Mouse (Mus musculus): ENCODE results near the gene Stab2. TPM values are rescaled to one million over a fixed set of nuclear protein-coding genes. Genes with fewer than 3 reads are reported as not detected.

Gene Stab2
- polyA plus RNA-seq, 1 experiment from 2014 or later, result 0.95 TPM

DNA sequence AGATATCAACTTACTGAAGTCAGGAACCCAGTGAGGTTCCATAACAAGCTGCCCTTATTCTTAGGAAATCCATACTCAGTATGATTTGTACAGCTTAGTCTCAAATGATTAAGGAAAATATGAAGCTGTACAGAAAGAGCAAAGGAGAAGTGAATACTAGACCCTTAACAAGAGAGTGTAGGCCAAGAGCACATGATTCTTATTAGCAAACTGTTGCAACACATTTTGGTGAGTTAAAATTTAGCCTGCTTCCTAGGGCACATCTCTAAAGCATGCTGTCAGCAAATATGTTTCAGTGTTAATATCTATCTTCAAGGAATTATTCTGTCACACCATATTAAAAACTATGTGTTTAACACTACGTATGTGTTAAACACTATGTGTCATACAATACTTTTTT, 121.4 kb downstream of the Stab2 start:
- ATAC-seq, result no peak
- Histone ChIP-seq H3K27ac (ENCODE audit: low read length) (no peak overlapping the region), H3K4me3 (ENCODE audit: low read length) (no peak overlapping the region), H3K27me3 (replicated peaks; ENCODE audit: control insufficient read depth, insufficient read depth, low read length) (no peaks in the 10 kb centered on the region), H3K36me3 (ENCODE audit: control insufficient read depth, insufficient read depth, low read length) (no peaks in the 10 kb centered on the region), H3K9me3 (ENCODE audit: control insufficient read depth, low read length) (no peaks in the 10 kb centered on the region), H3K9ac (ENCODE audit: low read depth, low read length) (no peak overlapping the region), H3K4me2 (ENCODE audit: low read depth, low read length) (no peak overlapping the region), H3K4me1 (ENCODE audit: control insufficient read depth, insufficient read depth, low read length) (no peaks in the 10 kb centered on the region)
- 91% methylated on average over 1 of the region's 1 CpGs for WGBS

DNA sequence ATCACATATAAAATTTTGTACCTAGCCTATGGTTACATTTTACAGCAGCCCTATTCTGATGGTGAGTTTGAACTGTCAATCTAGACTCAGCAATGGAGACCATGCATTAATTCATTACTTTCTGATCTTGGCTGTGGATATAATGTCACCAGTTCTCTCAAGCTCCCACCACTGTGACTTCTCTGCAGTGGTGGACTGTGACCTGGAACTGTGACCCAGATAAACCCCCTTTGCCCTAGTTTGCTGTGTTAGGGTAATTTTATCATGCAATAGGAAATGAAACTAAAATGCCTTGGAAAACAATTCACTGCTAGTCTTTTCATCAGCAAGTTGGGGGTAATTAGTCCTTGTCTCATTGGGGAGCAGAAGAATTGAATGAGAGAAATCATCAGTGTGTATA, 126.4 kb downstream of the Stab2 start:
- no peaks in the 10 kb centered on the region for H3K4me1 ChIP-seq (ENCODE audit: control insufficient read depth, insufficient read depth, low read length)
- no peaks in the 10 kb centered on the region for H3K36me3 ChIP-seq (ENCODE audit: control insufficient read depth, insufficient read depth, low read length)
- H3K4me2 ChIP-seq (ENCODE audit: low read depth, low read length), result no peak overlapping the region
- H3K4me3 ChIP-seq (ENCODE audit: low read length), result no peak overlapping the region
- H3K27ac ChIP-seq (ENCODE audit: low read length), result no peak overlapping the region
- no peaks in the 10 kb centered on the region for H3K27me3 ChIP-seq (replicated peaks; ENCODE audit: control insufficient read depth, insufficient read depth, low read length)
- no peaks in the 10 kb centered on the region for H3K9me3 ChIP-seq (ENCODE audit: control insufficient read depth, low read length)
- ATAC-seq, result no peak
- H3K9ac ChIP-seq (ENCODE audit: low read depth, low read length), result no peak overlapping the region

GRCm38 (mm10) chr10:86880071-86880806, 127.6 kb downstream of the Stab2 start:
- Histone ChIP-seq H3K4me3 (ENCODE audit: low read length) (no peak overlapping the region), H3K27me3 (replicated peaks; ENCODE audit: control insufficient read depth, insufficient read depth, low read length) (no peaks in the 10 kb centered on the region), H3K4me1 (ENCODE audit: control insufficient read depth, insufficient read depth, low read length) (no peaks in the 10 kb centered on the region), H3K27ac (ENCODE audit: low read length) (no peak overlapping the region), H3K9me3 (ENCODE audit: control insufficient read depth, low read length) (no peaks in the 10 kb centered on the region), H3K4me2 (ENCODE audit: low read depth, low read length) (no peak overlapping the region), H3K36me3 (ENCODE audit: control insufficient read depth, insufficient read depth, low read length) (no peaks in the 10 kb centered on the region), H3K9ac (ENCODE audit: low read depth, low read length) (no peak overlapping the region)
- WGBS, result 59% methylated on average over 4 of the region's 5 CpGs
- ATAC-seq, result no peak

DNA sequence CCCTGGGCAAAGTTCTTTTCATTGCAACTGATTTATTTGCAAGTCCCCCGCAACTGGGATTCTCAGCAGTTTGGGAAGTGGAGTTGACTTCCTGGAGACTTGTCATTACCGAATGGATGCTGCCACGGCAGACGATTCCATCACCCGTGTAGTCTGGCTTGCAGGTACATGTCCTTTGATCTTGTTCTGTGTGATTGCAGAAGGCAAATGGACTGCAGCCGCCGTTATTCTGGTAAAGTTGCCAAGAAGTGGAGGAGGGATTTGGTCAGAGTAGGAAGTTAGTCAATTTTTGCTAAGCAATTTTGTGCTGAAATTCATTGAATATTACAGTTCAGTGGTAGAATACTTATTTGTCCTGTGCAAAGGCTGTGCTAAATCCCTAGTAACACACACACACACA, 129.1 kb downstream of the Stab2 start:
- WGBS, result 73% methylated on average over 7 of the region's 7 CpGs
- Histone ChIP-seq H3K27ac (ENCODE audit: low read length) (no peak overlapping the region), H3K9me3 (ENCODE audit: control insufficient read depth, low read length) (no peaks in the 10 kb centered on the region), H3K4me2 (ENCODE audit: low read depth, low read length) (no peak overlapping the region), H3K9ac (ENCODE audit: low read depth, low read length) (no peak overlapping the region), H3K4me1 (ENCODE audit: control insufficient read depth, insufficient read depth, low read length) (no peaks in the 10 kb centered on the region), H3K4me3 (ENCODE audit: low read length) (no peak overlapping the region), H3K27me3 (replicated peaks; ENCODE audit: control insufficient read depth, insufficient read depth, low read length) (no peaks in the 10 kb centered on the region), H3K36me3 (ENCODE audit: control insufficient read depth, insufficient read depth, low read length) (no peaks in the 10 kb centered on the region)
- no peak for ATAC-seq

- no peaks in the 10 kb centered on the region for H3K36me3 ChIP-seq (ENCODE audit: control insufficient read depth, insufficient read depth, low read length)
- H3K9me3 ChIP-seq (ENCODE audit: control insufficient read depth, low read length), result no peaks in the 10 kb centered on the region
- no peak overlapping the region for H3K4me3 ChIP-seq (ENCODE audit: low read length)
- no peak overlapping the region for H3K4me2 ChIP-seq (ENCODE audit: low read depth, low read length)
- WGBS, result 61% methylated on average over 5 of the region's 5 CpGs
- peaks cover 2% of the 10 kb centered on the region; the same call in 1 of the 2 replicates for H3K4me1 ChIP-seq (ENCODE audit: control insufficient read depth, insufficient read depth, low read length)
- H3K27ac ChIP-seq (ENCODE audit: low read length), result no peak overlapping the region
- H3K27me3 ChIP-seq (replicated peaks; ENCODE audit: control insufficient read depth, insufficient read depth, low read length), result no peaks in the 10 kb centered on the region
- H3K9ac ChIP-seq (ENCODE audit: low read depth, low read length), result no peak overlapping the region
- ATAC-seq, result peak; percentile 26; the same call in 1 of the 2 replicates
Observed at GRCm38 (mm10) chr10:86872591-86872990, 135.2 kb downstream of the Stab2 start.

DNA sequence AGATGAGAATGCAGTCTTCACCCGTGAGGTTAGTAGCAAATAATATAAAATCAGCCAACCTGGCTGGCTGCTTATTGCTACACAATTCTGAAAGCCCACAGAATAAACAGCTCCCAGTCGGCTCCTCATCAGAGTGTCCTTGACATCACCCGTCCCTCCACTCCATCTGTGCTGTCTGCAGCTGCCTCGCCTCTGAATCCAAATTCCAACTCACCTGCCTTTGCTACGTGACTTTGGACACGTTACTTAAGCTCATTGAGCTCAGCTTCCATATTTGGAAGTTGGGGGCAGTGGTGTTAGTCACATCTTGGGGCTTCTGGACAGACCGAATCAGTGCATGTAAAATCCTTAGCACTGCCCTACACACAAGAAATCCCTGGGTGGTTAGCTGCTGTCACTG, 135.7 kb downstream of the Stab2 start:
- Histone ChIP-seq H3K4me1 (ENCODE audit: control insufficient read depth, insufficient read depth, low read length) (peaks cover 2% of the 10 kb centered on the region; the same call in 1 of the 2 replicates), H3K9ac (ENCODE audit: low read depth, low read length) (no peak overlapping the region), H3K36me3 (ENCODE audit: control insufficient read depth, insufficient read depth, low read length) (no peaks in the 10 kb centered on the region), H3K4me3 (ENCODE audit: low read length) (no peak overlapping the region), H3K9me3 (ENCODE audit: control insufficient read depth, low read length) (no peaks in the 10 kb centered on the region), H3K27ac (ENCODE audit: low read length) (no peak overlapping the region), H3K27me3 (replicated peaks; ENCODE audit: control insufficient read depth, insufficient read depth, low read length) (no peaks in the 10 kb centered on the region), H3K4me2 (ENCODE audit: low read depth, low read length) (no peak overlapping the region)
- WGBS, result 59% methylated on average over 7 of the region's 7 CpGs
- peak; percentile 40; the same call in 1 of the 2 replicates for ATAC-seq

DNA sequence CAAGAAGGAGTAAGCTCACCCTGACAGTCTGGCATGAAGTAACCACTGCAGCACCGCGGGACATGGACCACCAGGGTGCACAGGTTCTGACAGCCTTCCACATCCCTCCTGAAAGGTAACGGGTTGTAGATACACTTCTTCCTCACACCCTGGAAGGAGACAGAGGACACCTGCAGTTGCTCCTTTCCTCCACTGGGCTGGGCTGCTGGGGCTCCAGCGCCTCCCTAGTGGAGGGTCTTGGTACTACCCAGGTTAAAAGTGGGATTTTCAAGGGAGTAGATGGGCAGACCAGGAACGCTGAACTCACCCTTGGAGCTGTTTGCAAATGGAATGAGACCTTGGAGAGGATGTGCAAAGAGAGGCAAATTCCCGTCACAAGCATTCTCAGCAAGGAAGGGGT, 144.4 kb downstream of the Stab2 start:
- WGBS, result 86% methylated on average over 6 of the region's 6 CpGs
- Histone ChIP-seq H3K9ac (ENCODE audit: low read depth, low read length) (no peak overlapping the region), H3K9me3 (ENCODE audit: control insufficient read depth, low read length) (no peaks in the 10 kb centered on the region), H3K27me3 (replicated peaks; ENCODE audit: control insufficient read depth, insufficient read depth, low read length) (no peaks in the 10 kb centered on the region), H3K4me3 (ENCODE audit: low read length) (no peak overlapping the region), H3K4me1 (ENCODE audit: control insufficient read depth, insufficient read depth, low read length) (no peaks in the 10 kb centered on the region), H3K4me2 (ENCODE audit: low read depth, low read length) (no peak overlapping the region), H3K36me3 (ENCODE audit: control insufficient read depth, insufficient read depth, low read length) (no peaks in the 10 kb centered on the region), H3K27ac (ENCODE audit: low read length) (no peak overlapping the region)
- no peak for ATAC-seq

DNA sequence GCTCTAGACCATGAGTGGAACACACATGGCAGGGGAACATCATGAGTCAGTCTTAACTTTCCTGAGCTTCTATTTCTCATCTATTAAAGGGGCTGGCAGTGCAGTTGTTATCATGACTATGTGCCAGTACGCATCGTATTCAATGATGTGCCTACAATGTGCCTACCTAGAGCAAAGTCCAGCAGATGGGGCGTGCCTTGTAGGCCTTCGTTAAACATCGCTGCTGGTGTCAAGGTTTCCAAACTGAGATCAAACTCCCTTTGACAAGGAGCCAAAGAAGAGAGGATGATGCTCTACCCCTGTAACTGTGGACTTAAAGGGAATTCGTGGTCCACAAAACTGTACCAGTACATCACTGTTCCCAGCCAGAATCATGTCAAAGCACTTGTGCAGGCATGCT, 145.3 kb downstream of the Stab2 start:
- WGBS, result 76% methylated on average over 6 of the region's 6 CpGs

GRCm38 (mm10) chr10:86860396-86860795, 147.4 kb downstream of the Stab2 start:
- H3K4me2 ChIP-seq (ENCODE audit: low read depth, low read length), result no peak overlapping the region
- H3K9ac ChIP-seq (ENCODE audit: low read depth, low read length), result no peak overlapping the region
- no peaks in the 10 kb centered on the region for H3K9me3 ChIP-seq (ENCODE audit: control insufficient read depth, low read length)
- no peak overlapping the region for H3K4me3 ChIP-seq (ENCODE audit: low read length)
- H3K36me3 ChIP-seq (ENCODE audit: control insufficient read depth, insufficient read depth, low read length), result no peaks in the 10 kb centered on the region
- H3K27ac ChIP-seq (ENCODE audit: low read length), result no peak overlapping the region
- no peaks in the 10 kb centered on the region for H3K4me1 ChIP-seq (ENCODE audit: control insufficient read depth, insufficient read depth, low read length)
- 75% methylated on average over 4 of the region's 4 CpGs for WGBS
- no peak for ATAC-seq
- no peaks in the 10 kb centered on the region for H3K27me3 ChIP-seq (replicated peaks; ENCODE audit: control insufficient read depth, insufficient read depth, low read length)

More for the DNA sequence above, 145.3 kb downstream of the Stab2 start:
- no peak overlapping the region for H3K4me3 ChIP-seq (ENCODE audit: low read length)
- no peaks in the 10 kb centered on the region for H3K4me1 ChIP-seq (ENCODE audit: control insufficient read depth, insufficient read depth, low read length)
- H3K27ac ChIP-seq (ENCODE audit: low read length), result no peak overlapping the region
- H3K9ac ChIP-seq (ENCODE audit: low read depth, low read length), result no peak overlapping the region
- no peaks in the 10 kb centered on the region for H3K27me3 ChIP-seq (replicated peaks; ENCODE audit: control insufficient read depth, insufficient read depth, low read length)
- H3K4me2 ChIP-seq (ENCODE audit: low read depth, low read length), result no peak overlapping the region
- no peak for ATAC-seq
- no peaks in the 10 kb centered on the region for H3K36me3 ChIP-seq (ENCODE audit: control insufficient read depth, insufficient read depth, low read length)
- no peaks in the 10 kb centered on the region for H3K9me3 ChIP-seq (ENCODE audit: control insufficient read depth, low read length)

GRCm38 (mm10) chr10:86853433-86853832, 154.4 kb downstream of the Stab2 start:
- ATAC-seq, result no peak
- no peaks in the 10 kb centered on the region for H3K9me3 ChIP-seq (ENCODE audit: control insufficient read depth, low read length)
- H3K9ac ChIP-seq (ENCODE audit: low read depth, low read length), result no peak overlapping the region
- no peaks in the 10 kb centered on the region for H3K36me3 ChIP-seq (ENCODE audit: control insufficient read depth, insufficient read depth, low read length)
- no peak overlapping the region for H3K4me3 ChIP-seq (ENCODE audit: low read length)
- no peak overlapping the region for H3K27ac ChIP-seq (ENCODE audit: low read length)
- WGBS, result 91% methylated on average over 3 of the region's 3 CpGs
- no peaks in the 10 kb centered on the region for H3K27me3 ChIP-seq (replicated peaks; ENCODE audit: control insufficient read depth, insufficient read depth, low read length)
- H3K4me2 ChIP-seq (ENCODE audit: low read depth, low read length), result no peak overlapping the region
- H3K4me1 ChIP-seq (ENCODE audit: control insufficient read depth, insufficient read depth, low read length), result no peaks in the 10 kb centered on the region

Measured in intestine, embryonic 16.5 days (tissue).